Mouse (Mus musculus) 3134 (cell line): ENCODE measurements at regions not wholly inside any gene's neighbourhood (a gene's known extent, or its start where the extent isn't known, plus 50 kb on each side); places are given as distances from the start of the nearest gene placed in this dataset.

Experiments
- DNase-seq: peaks from one replicate; pipeline ENCODE4 v3.0.0-alpha.2; 2011; ENCODE audit warnings: low spot score; ENCODE audit not compliant: insufficient read length; ENCODE audit errors: extremely low read depth

- peak; percentile 6 for DNase-seq
These were observed 369.1 kb upstream of the Stxbp6 start for GRCm38 (mm10) chr12:45443512-45444190.

GRCm38 (mm10) chr12:45442474-45442873 lies 368.0 kb upstream of the Stxbp6 start:
- no peak for DNase-seq

GRCm38 (mm10) chr12:45439745-45440144 lies 365.2 kb upstream of the Stxbp6 start:
- DNase-seq, result no peak

- no peak for DNase-seq
These were observed 362.8 kb upstream of the Stxbp6 start for GRCm38 (mm10) chr12:45437271-45437670.

GRCm38 (mm10) chr12:45399436-45399835 lies 324.9 kb upstream of the Stxbp6 start:
- DNase-seq, result no peak

- no peak for DNase-seq
These were observed 310.4 kb upstream of the Stxbp6 start for GRCm38 (mm10) chr12:45384864-45385263.
